Mouse (Mus musculus): ENCODE data around the gene Coq10a.
"Not testable (repeated sequence)": the region's sequence is repeated elsewhere in the genome, so short reads cannot be mapped to it uniquely, and the experiment has no call there.

Coq10a gene

DNA sequence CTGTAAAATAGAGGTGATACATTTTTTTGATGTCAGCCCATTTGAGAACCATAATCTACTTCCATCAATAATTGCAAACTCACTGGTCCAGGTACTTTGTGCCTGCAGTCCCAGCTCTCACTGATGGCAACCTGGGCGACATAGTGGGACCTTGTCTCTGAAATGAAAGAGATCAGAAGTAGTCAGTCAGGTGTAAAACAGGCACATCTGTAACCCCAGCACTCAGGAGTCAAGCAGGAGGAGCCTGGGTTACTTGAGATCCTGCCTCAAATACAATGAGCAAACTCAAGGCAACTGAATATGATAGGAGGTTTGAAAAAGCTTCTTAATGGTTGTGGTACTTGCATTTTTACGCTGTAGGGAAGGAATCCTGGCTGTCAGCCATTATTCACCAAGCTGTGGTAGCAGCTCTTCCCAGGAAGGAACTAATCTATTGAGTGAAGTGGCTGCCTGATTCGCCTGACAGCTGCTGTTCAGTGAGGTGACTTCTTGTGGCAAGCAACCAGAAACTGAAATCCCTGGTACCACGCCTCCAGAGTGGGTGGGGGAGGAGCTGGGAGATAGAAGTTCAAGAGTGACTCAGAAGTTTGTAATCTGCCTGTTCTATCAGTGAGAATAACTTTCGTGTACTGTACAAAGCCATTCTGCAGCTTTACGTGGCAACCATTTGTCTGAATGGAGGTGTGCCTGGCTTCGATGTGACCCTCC is 24.1 kb downstream of the Coq10a start:
- no peak for DNase-seq (ENCODE audit: low read depth, low spot score)

GRCm38 (mm10) chr10:128343436-128343835 is 25.4 kb downstream of the Coq10a start:
- no peak for DNase-seq (ENCODE audit: low read depth, low spot score)

- no peak for DNase-seq (ENCODE audit: low read depth, low spot score)
Observed at GRCm38 (mm10) chr10:128340257-128340656, 28.5 kb downstream of the Coq10a start.

DNA sequence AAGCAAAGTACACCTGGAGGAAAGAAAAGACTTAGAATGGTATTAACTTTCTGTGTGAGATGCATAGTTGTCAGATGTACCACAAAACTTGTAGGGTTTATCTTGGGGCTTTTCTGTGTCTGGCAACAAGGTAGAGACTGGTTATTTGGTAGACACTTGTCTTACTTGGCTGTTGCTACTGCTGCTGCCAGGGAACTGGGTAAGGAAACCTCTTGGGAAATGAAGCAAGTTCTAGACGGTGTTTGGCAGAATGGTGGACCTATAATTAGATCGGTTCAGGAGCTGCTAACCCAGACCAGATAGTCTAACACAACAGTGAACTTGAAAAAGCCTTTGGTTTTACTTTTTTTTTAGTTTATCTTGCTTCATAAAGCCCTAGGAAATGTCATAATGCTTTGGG is 29.8 kb downstream of the Coq10a start:
- no peak for DNase-seq (ENCODE audit: low read depth, low spot score)

DNA sequence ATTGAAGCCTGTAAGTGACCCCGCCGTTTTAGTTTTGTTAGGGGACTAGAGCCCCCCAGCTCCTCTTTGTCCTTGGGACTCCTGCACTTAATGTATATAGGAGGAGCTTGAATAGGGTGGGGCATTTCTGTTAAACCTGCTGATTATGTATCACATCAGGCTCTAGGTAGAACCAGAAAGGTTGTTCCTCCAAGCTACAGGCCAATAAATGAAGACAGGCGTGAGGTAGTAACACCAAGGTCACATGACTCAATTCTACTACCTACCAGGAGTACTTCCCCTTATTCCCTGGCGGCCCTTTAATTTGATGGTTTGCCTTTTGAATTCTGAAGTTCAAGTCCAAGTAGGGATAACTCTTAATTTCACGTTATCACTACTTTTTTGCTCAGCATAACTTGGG is 30.4 kb downstream of the Coq10a start:
- DNase-seq (ENCODE audit: low read depth, low spot score): no peak

- DNase-seq (ENCODE audit: low read depth, low spot score): peak; percentile 98
Observed at GRCm38 (mm10) chr10:128337306-128338181, 31.3 kb downstream of the Coq10a start, which contains the start of gene Cs. Gene Cs, plus strand, starts transcription at chr10:128337734.

DNA sequence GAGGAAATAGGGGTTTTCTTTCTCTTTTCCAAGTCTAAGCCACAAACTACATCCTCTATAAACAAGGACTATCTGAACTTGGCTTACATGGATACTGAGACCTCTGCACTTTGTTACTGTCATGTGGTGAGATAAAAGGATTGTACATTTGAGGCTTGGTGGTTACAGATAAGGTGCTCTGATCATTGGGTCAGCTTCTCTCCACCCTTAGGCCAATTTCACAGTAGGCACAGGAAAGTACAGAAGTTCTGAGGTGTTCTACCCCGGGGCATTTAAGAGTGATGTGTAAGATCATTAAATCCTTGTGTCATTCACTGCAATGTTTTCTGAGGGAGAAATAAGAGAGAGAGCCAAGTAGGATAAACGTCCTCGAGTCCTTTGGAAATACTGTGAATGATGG is 32.2 kb downstream of the Coq10a start:
- DNase-seq (ENCODE audit: low read depth, low spot score): no peak

DNA sequence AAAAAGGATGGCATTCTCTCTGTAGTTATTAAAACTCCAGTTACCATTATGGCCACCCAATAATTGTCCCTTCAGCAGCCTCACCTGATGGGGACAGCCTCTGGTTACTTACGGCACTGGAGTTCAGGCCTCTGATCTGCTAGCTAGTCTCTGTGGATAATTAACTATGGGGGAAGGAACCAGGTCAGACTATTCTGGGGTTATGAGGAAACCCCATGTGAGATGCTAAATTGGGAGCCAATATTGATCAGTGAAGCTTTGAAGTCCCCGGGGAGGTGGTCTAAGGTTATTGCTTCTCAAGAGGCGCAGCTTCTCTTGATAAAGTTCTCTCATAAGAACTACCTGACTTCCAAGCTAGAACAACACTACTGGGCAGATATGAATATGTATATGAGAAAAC is 32.6 kb downstream of the Coq10a start:
- no peak for DNase-seq (ENCODE audit: low read depth, low spot score)

GRCm38 (mm10) chr10:128335582-128335981 is 33.2 kb downstream of the Coq10a start:
- peak; percentile 73 for DNase-seq (ENCODE audit: low read depth, low spot score)

DNA sequence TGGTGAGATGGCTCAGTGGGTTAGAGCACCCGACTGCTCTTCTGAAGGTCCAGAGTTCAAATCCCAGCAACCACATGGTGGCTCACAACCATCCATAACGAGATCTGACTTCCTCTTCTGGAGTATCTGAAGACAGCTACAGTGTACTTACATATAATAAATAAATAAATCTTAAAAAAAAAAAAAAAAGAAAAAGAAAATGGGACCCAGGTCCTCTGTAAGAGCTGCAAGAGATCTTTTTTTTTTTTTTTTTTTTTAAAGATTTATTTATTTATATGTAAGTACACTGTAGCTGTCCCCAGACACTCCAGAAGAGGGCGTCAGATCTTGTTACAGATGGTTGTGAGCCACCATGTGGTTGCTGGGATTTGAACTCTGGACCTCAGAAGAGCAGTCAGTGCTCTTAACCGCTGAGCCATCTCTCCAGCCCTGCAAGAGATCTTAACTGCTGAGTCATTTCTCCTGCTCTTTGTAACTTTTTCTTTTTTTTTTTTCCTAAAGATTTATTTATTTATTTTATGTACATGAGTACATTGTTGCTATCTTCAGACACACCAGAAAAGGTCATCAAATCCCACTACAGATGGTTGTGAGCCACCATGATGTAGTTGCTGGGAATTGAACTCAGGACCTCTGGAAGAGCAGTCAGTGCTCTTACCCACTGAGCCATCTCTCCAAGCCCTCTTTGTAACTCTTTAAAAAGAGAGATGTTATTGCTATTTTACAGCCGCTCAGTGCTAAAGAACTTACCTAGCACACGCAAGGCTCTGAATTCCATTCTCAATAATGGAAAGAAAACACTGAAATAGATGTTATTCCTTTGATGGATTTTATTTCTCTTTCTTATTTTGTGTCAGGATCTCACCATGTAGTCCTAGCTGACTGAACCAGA is 36.2 kb downstream of the Coq10a start:
- DNase-seq (ENCODE audit: low read depth, low spot score): not testable (repeated sequence)

GRCm38 (mm10) chr10:128327610-128328009 is 41.2 kb downstream of the Coq10a start:
- no peak for DNase-seq (ENCODE audit: low read depth, low spot score)

- no peak for DNase-seq (ENCODE audit: low read depth, low spot score)
Observed at GRCm38 (mm10) chr10:128326825-128327224, 42.0 kb downstream of the Coq10a start.

DNA sequence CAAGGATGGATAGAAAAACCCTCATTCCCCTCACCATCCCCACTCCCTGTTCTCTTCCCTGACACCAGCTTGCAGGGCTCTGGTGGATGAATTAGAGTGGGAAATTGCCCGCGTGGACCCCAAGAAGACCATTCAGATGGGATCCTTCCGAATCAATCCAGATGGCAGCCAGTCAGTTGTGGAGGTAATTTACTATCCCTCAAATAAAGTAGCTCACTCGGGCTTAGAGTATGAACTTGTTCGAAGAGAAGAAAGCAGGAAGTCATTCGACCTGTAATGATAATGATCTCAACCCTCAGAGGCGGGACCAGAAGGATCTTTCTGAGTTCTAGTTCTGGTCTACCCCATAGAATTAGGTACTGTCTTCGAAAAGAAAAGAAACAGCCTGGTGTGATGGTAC is 45.3 kb downstream of the Coq10a start:
- DNase-seq (ENCODE audit: low read depth, low spot score): no peak

GRCm38 (mm10) chr10:128322141-128323108 is 46.4 kb downstream of the Coq10a start, which contains the start of gene Cnpy2:
Gene Cnpy2, plus strand, starts transcription at chr10:128322459.
- DNase-seq (ENCODE audit: low read depth, low spot score): peak; percentile 97

- no peak for DNase-seq (ENCODE audit: low read depth, low spot score)
Observed at GRCm38 (mm10) chr10:128321641-128322040, 47.2 kb downstream of the Coq10a start.

- no peak for DNase-seq (ENCODE audit: low read depth, low spot score)
Observed at GRCm38 (mm10) chr10:128315578-128315977, 53.2 kb downstream of the Coq10a start.
